ENCODE assay signal across 32 mouse cellular contexts in the genomic region with DNA sequence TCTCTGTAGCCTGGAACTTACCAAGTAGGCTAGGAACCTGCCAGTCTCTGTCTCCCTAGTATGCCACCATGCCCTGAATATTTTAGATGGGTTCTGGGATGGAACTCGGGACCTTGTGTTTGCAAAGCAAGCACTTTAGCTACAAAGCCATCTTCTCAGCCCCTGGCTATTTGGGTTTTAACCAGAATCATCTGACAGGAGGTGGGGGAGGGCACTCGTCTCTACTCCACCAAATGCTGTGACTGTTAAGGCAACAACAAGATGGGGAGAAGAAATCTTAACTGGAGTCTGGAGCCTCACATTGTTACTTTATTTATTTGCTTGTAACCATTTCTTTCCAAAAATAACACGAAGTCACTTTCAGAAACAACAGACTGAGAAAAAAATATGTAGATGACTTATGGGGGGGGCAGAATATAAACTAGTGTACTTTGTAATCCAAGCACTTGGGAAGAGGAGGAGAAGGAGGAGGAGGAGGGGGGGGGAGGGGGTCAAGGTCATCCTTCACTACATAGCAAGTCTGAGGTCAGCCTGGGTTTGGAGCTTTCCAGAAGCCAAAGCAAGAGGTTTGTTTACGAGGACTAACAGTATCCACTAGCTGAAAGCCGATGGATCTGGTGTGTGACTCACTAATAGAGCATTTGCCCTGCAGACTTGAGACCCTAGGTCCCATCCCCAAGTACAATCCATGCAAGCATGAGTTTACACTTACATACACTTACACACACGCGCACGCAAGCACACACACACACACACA. TPM values are rescaled to one million over a fixed set of nuclear protein-coding genes. Genes with fewer than 3 reads are reported as not detected.
DNase-seq lines count a peak whose midpoint lies in the region; ATAC-seq and TF ChIP-seq lines count a peak whose summit lies in the region.
"Had no signal": no experiment of that assay in that cellular context is flagged by ENCODE, and none has a peak within 500 bp of the region (broad histone marks: within the 10 kb centered on the region; RNA-seq: fewer than 3 reads in every experiment).

No protein-coding gene starts in this region.

- DNase-seq in heart, embryonic 10.5 days (ENCODE audit: low spot score), result no peak
- no peak for DNase-seq in heart, adult 9 months (ENCODE audit: low spot score in 2 of 2)
- peak; percentile 19 for DNase-seq in lung, embryonic 14.5 days
- no peak for DNase-seq in lung, postnatal 25 days (ENCODE audit: low spot score)
- DNase-seq in kidney, postnatal 0 days (ENCODE audit: low spot score), result peak; percentile 83
- DNase-seq in kidney, postnatal 36 days, result peak; percentile 51 to 65
- no peak for DNase-seq in adrenal gland, adult 8-10 months
- no peak for DNase-seq in hindbrain, postnatal 0 days (ENCODE audit: low spot score)
- DNase-seq: adrenal gland, postnatal 25 days; cerebellum, adult 11-12 months; cerebellum, postnatal 10 days; gastrocnemius, postnatal 25 days; heart, adult 18-20 months; layer of hippocampus, postnatal 36 days; retina, postnatal 1 day; right cerebral cortex, postnatal 14 days; thymus, postnatal 14 days had no signal

- WGBS in heart, embryonic 10.5 days, result 70% methylated on average over 8 of the region's 8 CpGs
- WGBS in lung, embryonic 14.5 days, result 55% methylated on average over 8 of the region's 8 CpGs
- 55% methylated on average over 8 of the region's 8 CpGs for WGBS in kidney, postnatal 0 days
- WGBS in hindbrain, postnatal 0 days, result 80% methylated on average over 8 of the region's 8 CpGs

- H3K27me3 ChIP-seq in heart, embryonic 10.5 days (ENCODE audit: insufficient read depth, poor library complexity, severe bottlenecking), result no peaks in the 10 kb centered on the region
- H3K27me3 ChIP-seq in lung, embryonic 14.5 days (ENCODE audit: insufficient read depth, low read length), result no peaks in the 10 kb centered on the region
- no peaks in the 10 kb centered on the region for H3K27me3 ChIP-seq in kidney, postnatal 0 days (ENCODE audit: insufficient read depth, low read length)
- H3K27me3 ChIP-seq in hindbrain, postnatal 0 days (ENCODE audit: insufficient read depth, low read length), result no peaks in the 10 kb centered on the region
- H3K27me3 ChIP-seq: heart, embryonic 13.5 days; limb, embryonic 15.5 days; liver, embryonic 15.5 days; lung, embryonic 15.5 days; midbrain, embryonic 15.5 days; neural tube, embryonic 15.5 days had no signal

- peak overlapping the region; percentile 39 for H3K27ac ChIP-seq in heart, embryonic 10.5 days
- H3K27ac ChIP-seq in lung, embryonic 14.5 days (ENCODE audit: low read depth), result no peak overlapping the region
- peak overlapping the region; percentile 67 for H3K27ac ChIP-seq in kidney, postnatal 0 days
- no peak overlapping the region for H3K27ac ChIP-seq in hindbrain, postnatal 0 days
- H3K27ac ChIP-seq: heart, embryonic 13.5 days; hindbrain, embryonic 14.5 days; limb, embryonic 10.5 days; limb, embryonic 15.5 days; liver, embryonic 15.5 days; lung, embryonic 15.5 days; midbrain, embryonic 10.5 days; midbrain, embryonic 15.5 days; neural tube, embryonic 15.5 days had no signal

- no peak overlapping the region for H3K4me3 ChIP-seq in heart, embryonic 10.5 days
- H3K4me3 ChIP-seq in lung, embryonic 14.5 days (ENCODE audit: low read depth, low read length), result no peak overlapping the region
- no peak overlapping the region for H3K4me3 ChIP-seq in kidney, postnatal 0 days (replicated peaks; ENCODE audit: low read depth, low read length)
- H3K4me3 ChIP-seq in hindbrain, postnatal 0 days (ENCODE audit: low read length), result no peak overlapping the region
- H3K4me3 ChIP-seq: heart, embryonic 13.5 days; limb, embryonic 10.5 days; limb, embryonic 15.5 days; liver, embryonic 15.5 days; lung, embryonic 15.5 days; midbrain, embryonic 10.5 days; midbrain, embryonic 15.5 days; neural tube, embryonic 15.5 days had no signal

- ATAC-seq in lung, embryonic 14.5 days (ENCODE audit: insufficient read depth), result peak; percentile 33; the same call in 1 of the 2 replicates
- ATAC-seq in kidney, postnatal 0 days (replicated peaks; ENCODE audit: low FRiP score, low read depth), result peak; percentile 48; the same call in 1 of the 2 replicates
- ATAC-seq in hindbrain, postnatal 0 days, result no peak
- ATAC-seq: forebrain, embryonic 14.5 days; midbrain, embryonic 15.5 days had no signal

- H3K9ac ChIP-seq in lung, embryonic 14.5 days, result no peak overlapping the region
- H3K9ac ChIP-seq in kidney, postnatal 0 days (ENCODE audit: low read depth, low read length), result no peak overlapping the region
- no peak overlapping the region for H3K9ac ChIP-seq in hindbrain, postnatal 0 days (replicated peaks; ENCODE audit: low read length)
- H3K9ac ChIP-seq: heart, embryonic 13.5 days; hindbrain, embryonic 14.5 days; limb, embryonic 15.5 days; liver, embryonic 15.5 days; lung, embryonic 15.5 days; midbrain, embryonic 15.5 days; neural tube, embryonic 15.5 days had no signal

- H3K9me3 ChIP-seq in heart, embryonic 10.5 days, result no peaks in the 10 kb centered on the region
- no peaks in the 10 kb centered on the region for H3K9me3 ChIP-seq in lung, embryonic 14.5 days (ENCODE audit: low read depth, low read length)
- H3K9me3 ChIP-seq in kidney, postnatal 0 days (replicated peaks; ENCODE audit: low read length), result no peaks in the 10 kb centered on the region
- no peaks in the 10 kb centered on the region for H3K9me3 ChIP-seq in hindbrain, postnatal 0 days (ENCODE audit: low read length)
- H3K9me3 ChIP-seq: heart, embryonic 13.5 days; limb, embryonic 10.5 days; limb, embryonic 15.5 days; liver, embryonic 15.5 days; lung, embryonic 15.5 days; midbrain, embryonic 10.5 days; midbrain, embryonic 15.5 days; neural tube, embryonic 15.5 days had no signal

- TF ChIP-seq CTCF in lung, embryonic 14.5 days (IDR thresholded peaks at IDR 0.05; ENCODE audit: low read depth), result no peak
- no peak for TF ChIP-seq CTCF in kidney, postnatal 0 days (IDR thresholded peaks at IDR 0.05; ENCODE audit: low read depth)
- no peak for TF ChIP-seq CTCF in hindbrain, postnatal 0 days (IDR thresholded peaks at IDR 0.05; ENCODE audit: low read depth)

- no peaks in the 10 kb centered on the region for H3K36me3 ChIP-seq in heart, embryonic 10.5 days
- H3K36me3 ChIP-seq in lung, embryonic 14.5 days (ENCODE audit: insufficient read depth), result no peaks in the 10 kb centered on the region
- no peaks in the 10 kb centered on the region for H3K36me3 ChIP-seq in kidney, postnatal 0 days (ENCODE audit: insufficient read depth, low read length)
- no peaks in the 10 kb centered on the region for H3K36me3 ChIP-seq in hindbrain, postnatal 0 days (ENCODE audit: insufficient read depth, low read length)
- H3K36me3 ChIP-seq: heart, embryonic 13.5 days; limb, embryonic 10.5 days; limb, embryonic 15.5 days; liver, embryonic 15.5 days; lung, embryonic 15.5 days; midbrain, embryonic 10.5 days; midbrain, embryonic 15.5 days; neural tube, embryonic 15.5 days had no signal

- H3K4me1 ChIP-seq in heart, embryonic 10.5 days, result peaks cover 11% of the 10 kb centered on the region
- H3K4me1 ChIP-seq in lung, embryonic 14.5 days (ENCODE audit: insufficient read depth), result no peaks in the 10 kb centered on the region
- peaks cover 24% of the 10 kb centered on the region for H3K4me1 ChIP-seq in kidney, postnatal 0 days (replicated peaks; ENCODE audit: insufficient read depth, low read length)
- no peaks in the 10 kb centered on the region for H3K4me1 ChIP-seq in hindbrain, postnatal 0 days (ENCODE audit: insufficient read depth, low read length)
- H3K4me1 ChIP-seq: midbrain, embryonic 15.5 days; neural tube, embryonic 15.5 days had no signal

- no peak overlapping the region for H3K4me2 ChIP-seq in lung, embryonic 14.5 days
- H3K4me2 ChIP-seq in kidney, postnatal 0 days (ENCODE audit: low read length), result no peak overlapping the region
- no peak overlapping the region for H3K4me2 ChIP-seq in hindbrain, postnatal 0 days (ENCODE audit: low read depth, low read length)
- H3K4me2 ChIP-seq: heart, embryonic 13.5 days; hindbrain, embryonic 14.5 days; limb, embryonic 15.5 days; liver, embryonic 15.5 days; lung, embryonic 15.5 days; midbrain, embryonic 15.5 days; neural tube, embryonic 15.5 days had no signal

RNA-seq across cellular contexts. Expression of gene Tmem37, which starts 16.0 kb away (rescaled TPM):
- 17.5 and 22.5 TPM in 2 replicates for polyA plus RNA-seq in heart, embryonic 10.5 days (2016; fragmentation: Nextera tagmentation; extraction: Ambion mirVana)
- 7.4 and 8.0 TPM in 2 replicates for polyA plus RNA-seq in lung, embryonic 14.5 days (2014; fragmentation: Nextera tagmentation; extraction: Ambion mirVana)
- 166 and 180 TPM in 2 replicates for polyA plus RNA-seq in kidney, postnatal 0 days (2015; fragmentation: Nextera tagmentation; extraction: Ambion mirVana)
- 10 to 100 TPM in 2 of 4 experiments, 1 to 10 TPM in 2; 8.7 to 21.2 (median 14.5) TPM for total RNA-seq in adrenal gland, adult 8-10 months (2022)
- 2.9 and 3.8 TPM in 2 replicates for total RNA-seq in hindbrain, postnatal 0 days (2014; rRNA removed)
- polyA plus RNA-seq in hindbrain, postnatal 0 days (2015; fragmentation: Nextera tagmentation; extraction: Ambion mirVana), result 9.1 and 9.4 TPM in 2 replicates

RNA-seq across cellular contexts. Expression of gene Sctr, which starts 51.2 kb away (rescaled TPM):
- polyA plus RNA-seq in heart, embryonic 10.5 days (2016; fragmentation: Nextera tagmentation; extraction: Ambion mirVana), result not detected in 2 replicates
- 0.16 and 0.29 TPM in 2 replicates for polyA plus RNA-seq in lung, embryonic 14.5 days (2014; fragmentation: Nextera tagmentation; extraction: Ambion mirVana)
- polyA plus RNA-seq in kidney, postnatal 0 days (2015; fragmentation: Nextera tagmentation; extraction: Ambion mirVana), result 0.63 and 0.75 TPM in 2 replicates
- total RNA-seq in adrenal gland, adult 8-10 months (2022), result 10 to 100 TPM in 3 of 4 experiments, 1 to 10 TPM in 1; 9.9 to 17.6 (median 12.3) TPM
- 1.9 and 2.0 TPM in 2 replicates for total RNA-seq in hindbrain, postnatal 0 days (2014; rRNA removed)
- polyA plus RNA-seq in hindbrain, postnatal 0 days (2015; fragmentation: Nextera tagmentation; extraction: Ambion mirVana), result 0.93 and 1.2 TPM in 2 replicates
- total RNA-seq: hematopoietic stem cell, adult 5-6 weeks; megakaryocyte progenitor cell, adult 5-6 weeks; MEL had no signal
- polyA plus RNA-seq: embryonic facial prominence, embryonic 11.5 days; inflammation-experienced regulatory T-cells, adult 6 months; liver, embryonic 15.5 days had no signal

Comparison
In these comparisons a context has a peak if more than half of its experiments do, and no peak if none do; other contexts are left out.
1. DNase-seq: peak in lung, embryonic 14.5 days (single experiment), kidney, postnatal 0 days (single experiment) and kidney, postnatal 36 days (2 of 2); none in heart, embryonic 10.5 days (single experiment), heart, adult 9 months (0 of 2), lung, postnatal 25 days (single experiment), adrenal gland, adult 8-10 months (single experiment) and hindbrain, postnatal 0 days (single experiment).
2. H3K27ac ChIP-seq: peak in heart, embryonic 10.5 days (single experiment) and kidney, postnatal 0 days (single experiment); none in lung, embryonic 14.5 days (single experiment) and hindbrain, postnatal 0 days (single experiment).